Mouse (Mus musculus) activated CD4-positive, CD25-positive, alpha-beta regulatory T cell, adult 4 months (primary cell): Measurements from ENCODE around the gene Chit1. TPM values are rescaled to one million over a fixed set of nuclear protein-coding genes. Genes with fewer than 3 reads are reported as not detected.

Experiments
- ATAC-seq: one replicate; pipeline ENCODE4 v1.8.0; 2017
- polyA plus RNA-seq, 2 experiments: library from polyadenylated mRNA; unstranded; fragments of 100-300 nt; shearing (Covaris generic); gene quantifications; one replicate each; pipeline ENCODE4 v1.2.1; 2017

Gene Chit1
- polyA plus RNA-seq, 2 experiments from 2014 or later, result not detected

GRCm38 (mm10) chr1:134099516-134100235 is 11.4 kb upstream of the Chit1 start:
- peak; percentile 16 for ATAC-seq

- ATAC-seq, result no peak
These were observed 10.6 kb upstream of the Chit1 start for GRCm38 (mm10) chr1:134100401-134100800.

DNA sequence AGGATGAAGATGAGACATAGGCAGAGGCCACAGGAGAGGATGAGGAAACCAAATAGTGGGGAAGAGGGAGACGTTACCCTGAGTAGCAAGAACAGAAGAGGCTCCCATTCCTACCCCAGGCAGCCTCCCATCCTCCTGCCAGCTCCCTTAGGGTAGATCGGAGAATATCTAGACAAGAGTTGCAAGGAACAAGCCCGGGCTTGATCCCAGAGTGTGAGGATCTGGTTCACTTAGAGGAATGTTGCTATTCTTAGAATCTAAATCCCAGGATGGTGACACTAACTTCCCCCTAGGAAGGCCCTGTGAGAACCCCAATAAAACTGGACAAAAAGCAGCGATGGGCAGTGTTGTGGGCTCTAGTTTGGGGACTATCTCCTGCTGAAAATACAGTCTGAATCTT is 10.1 kb upstream of the Chit1 start:
- no peak for ATAC-seq

GRCm38 (mm10) chr1:134101593-134101992 is 9.4 kb upstream of the Chit1 start:
- ATAC-seq, result no peak

DNA sequence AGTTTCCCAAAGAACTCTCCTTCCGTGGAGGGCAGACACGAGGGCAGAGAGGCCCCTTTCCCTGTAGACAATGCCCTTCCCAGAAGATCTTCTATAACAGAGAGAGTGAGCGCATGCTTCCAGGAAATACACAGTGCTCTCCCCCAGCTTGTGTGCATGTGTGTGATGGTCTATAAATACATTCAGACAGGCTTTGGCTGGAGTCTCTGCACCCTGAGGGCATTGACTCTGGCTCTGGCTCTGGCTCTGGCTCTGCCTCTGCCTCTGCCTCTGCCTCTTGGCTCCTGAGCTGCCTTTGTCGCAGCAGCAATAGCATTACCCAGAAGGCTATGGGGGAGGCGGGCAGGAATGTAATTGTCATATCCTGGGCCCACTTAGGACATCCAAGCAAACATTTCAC is 7.2 kb upstream of the Chit1 start:
- no peak for ATAC-seq

DNA sequence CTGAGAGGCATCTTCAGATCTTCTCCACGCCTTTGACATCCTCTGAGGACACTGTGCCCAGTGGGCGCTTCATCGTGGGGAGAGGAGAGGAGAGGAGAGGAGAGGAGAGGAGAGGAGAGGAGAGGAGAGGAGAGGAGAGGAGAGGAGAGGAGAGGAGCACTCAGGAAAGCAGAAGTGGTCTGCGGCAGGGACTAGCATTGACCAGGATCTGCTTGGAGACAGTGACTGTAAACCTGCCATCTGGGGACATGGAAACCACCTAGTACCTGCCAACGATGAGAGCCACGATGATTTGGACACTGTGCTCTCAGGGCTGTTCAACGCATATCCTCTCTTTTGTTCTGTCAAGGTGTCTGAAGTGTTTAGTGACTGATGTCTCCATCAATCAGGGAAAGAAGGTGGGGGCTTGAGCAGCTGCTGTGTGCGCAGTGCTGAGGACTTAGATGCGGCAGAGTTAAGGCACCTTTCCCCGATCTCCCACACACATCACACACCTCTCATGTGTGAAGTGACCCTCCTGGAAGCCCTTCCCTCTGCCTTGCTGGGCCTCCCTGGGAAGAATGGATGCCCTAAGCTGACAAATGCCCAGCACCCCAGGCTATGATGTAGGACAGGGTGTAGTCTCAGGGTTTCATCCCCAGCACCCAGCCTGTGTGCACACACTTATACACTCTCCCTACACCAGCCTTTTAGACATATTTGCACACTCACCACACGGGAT is 5.8 kb upstream of the Chit1 start:
- no peak for ATAC-seq

DNA sequence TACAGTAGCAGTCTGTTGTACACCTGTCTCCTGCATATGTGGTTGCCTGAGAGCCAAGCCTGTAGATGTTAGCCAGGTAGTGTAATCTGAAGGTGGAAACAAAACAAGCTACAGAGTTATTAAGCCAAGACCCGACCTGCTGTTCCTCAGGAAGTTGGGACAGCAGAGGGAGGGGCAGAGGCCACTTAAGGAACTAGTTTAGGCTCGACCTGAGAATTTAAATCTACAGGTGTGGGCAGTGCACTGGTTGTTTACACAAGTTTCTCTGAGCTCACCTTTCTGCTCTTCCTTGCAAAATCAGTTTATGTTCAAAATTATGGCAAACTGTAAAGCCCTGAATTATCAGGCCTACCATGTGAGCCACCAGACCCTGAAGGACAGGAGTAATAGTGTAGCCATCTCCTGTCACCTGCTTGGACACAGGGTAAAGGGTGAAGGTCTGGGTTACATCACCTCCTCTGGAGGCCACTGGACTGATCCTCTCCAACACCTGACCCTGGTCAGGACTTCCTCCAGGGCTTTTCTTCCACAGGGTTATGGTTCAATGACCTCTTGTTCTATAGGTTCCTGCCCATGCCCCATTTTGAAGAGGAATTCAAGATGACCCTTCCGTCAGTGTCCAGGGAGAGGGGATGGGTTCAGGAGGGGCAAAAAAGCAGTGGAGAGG is 5.1 kb upstream of the Chit1 start:
- ATAC-seq, result no peak

DNA sequence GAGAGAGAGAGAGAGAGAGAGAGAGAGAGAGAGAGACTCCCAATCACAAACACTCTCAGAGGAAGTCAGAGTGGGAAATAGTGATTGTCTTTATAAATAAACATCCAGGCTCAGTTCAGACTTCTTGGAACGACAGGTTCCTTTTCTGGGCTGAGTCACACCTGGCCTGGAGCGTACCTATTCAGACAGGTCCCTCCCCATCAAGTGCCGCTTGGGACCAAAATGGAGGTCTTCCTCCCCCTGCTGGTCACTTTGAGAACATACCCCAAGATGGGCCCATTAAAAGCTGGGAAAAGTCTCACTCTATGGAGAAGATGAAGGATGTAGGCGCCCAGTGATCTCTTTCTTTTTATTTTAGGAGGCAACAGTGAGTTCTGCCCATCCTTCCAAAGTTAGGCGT is 4.3 kb upstream of the Chit1 start:
- peak; percentile 83 for ATAC-seq

GRCm38 (mm10) chr1:134107777-134108176 is 3.3 kb upstream of the Chit1 start:
- no peak for ATAC-seq

DNA sequence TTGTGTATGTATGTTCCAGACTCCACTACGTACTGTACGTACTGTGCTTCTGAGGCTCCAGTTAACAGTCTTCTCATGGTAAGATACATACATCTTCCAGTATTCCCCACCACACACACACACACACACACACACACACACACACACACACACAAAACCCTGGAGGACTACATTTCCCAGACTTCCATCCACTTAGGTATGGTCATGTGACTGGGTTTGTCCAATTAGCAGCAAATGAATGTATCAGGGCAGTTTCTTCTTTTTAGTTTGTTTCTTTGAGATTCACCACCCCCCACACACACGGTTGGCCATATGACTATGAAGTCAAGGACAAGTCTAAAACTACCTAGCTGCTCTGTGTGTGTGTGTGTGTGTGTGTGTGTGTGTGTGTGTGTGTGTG is 1.0 kb upstream of the Chit1 start:
- ATAC-seq, result no peak

- ATAC-seq, result no peak
These were observed 593 bp upstream of the Chit1 start for GRCm38 (mm10) chr1:134110449-134110848.

- no peak for ATAC-seq
These were observed 2.5 kb downstream of the Chit1 start for GRCm38 (mm10) chr1:134113560-134113959.

DNA sequence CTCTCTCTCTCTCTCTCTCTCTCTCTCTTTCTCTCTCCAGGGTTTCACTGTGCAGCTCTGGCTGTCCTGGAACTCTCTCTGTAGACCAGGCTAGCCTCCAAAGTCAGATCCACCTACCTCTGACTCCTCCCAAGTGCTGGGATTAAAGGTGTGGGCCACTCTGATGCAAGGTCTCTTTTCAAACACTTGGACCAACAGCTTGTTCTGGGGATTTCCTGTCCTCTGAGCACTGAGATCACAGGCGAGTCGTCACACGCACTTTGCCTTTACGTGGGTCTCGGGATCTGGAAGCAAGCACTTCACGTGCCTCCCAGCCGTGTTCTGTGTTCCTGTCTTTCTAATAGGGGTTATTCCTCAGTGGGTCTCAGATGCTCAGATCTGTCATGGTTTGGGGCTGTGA is 3.0 kb downstream of the Chit1 start:
- no peak for ATAC-seq

- no peak for ATAC-seq
These were observed 3.7 kb downstream of the Chit1 start for GRCm38 (mm10) chr1:134114730-134115129.

GRCm38 (mm10) chr1:134115424-134115823 is 4.4 kb downstream of the Chit1 start:
- no peak for ATAC-seq

GRCm38 (mm10) chr1:134117110-134117509 is 6.1 kb downstream of the Chit1 start:
- no peak for ATAC-seq

DNA sequence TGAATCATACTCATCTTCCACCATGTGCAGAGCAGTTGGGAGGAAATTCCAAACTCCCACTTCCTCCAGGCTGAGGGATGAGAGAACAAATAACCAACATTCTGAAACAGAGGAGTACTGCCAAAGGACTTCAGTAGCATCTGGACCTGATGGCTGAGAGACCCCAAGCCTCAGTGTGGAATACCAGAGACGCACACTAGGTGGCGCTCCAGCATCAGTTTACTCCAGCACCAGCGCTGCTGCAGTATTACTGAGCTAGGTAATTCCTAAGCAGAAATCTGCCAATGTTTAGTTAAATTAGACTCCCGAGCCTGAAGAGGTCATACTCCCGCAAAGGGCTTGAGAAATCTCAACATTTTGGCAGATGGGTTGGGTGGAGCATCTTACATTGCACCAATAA is 9.1 kb downstream of the Chit1 start:
- no peak for ATAC-seq

GRCm38 (mm10) chr1:134122195-134122594 is 11.2 kb downstream of the Chit1 start:
- no peak for ATAC-seq

- ATAC-seq, result no peak
These were observed 22.3 kb downstream of the Chit1 start for GRCm38 (mm10) chr1:134133316-134133715.

- ATAC-seq, result no peak
These were observed 25.3 kb downstream of the Chit1 start for GRCm38 (mm10) chr1:134136351-134136750.

- no peak for ATAC-seq
These were observed 27.4 kb downstream of the Chit1 start for GRCm38 (mm10) chr1:134138424-134138823.

DNA sequence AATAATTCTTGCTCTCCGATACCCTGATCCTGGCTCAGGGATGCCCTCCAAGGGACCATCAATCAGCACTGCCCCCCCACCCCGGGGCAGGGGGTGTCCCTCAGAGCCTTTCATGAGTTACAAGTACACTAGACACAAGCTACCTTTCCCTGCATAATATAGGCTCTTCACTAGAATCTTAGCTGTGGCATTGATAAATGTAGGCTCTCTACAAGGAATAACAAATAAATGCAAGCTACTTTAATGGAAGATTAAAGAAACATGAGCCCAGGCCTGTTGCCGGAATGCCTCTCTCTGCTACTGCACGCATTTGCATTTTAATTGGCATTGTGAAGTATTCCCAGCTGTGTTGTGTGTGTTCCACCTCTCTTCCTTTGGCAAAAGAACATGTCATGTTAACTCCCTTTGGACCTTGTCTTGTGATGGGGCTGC is 31.3 kb downstream of the Chit1 start:
- ATAC-seq, result no peak

DNA sequence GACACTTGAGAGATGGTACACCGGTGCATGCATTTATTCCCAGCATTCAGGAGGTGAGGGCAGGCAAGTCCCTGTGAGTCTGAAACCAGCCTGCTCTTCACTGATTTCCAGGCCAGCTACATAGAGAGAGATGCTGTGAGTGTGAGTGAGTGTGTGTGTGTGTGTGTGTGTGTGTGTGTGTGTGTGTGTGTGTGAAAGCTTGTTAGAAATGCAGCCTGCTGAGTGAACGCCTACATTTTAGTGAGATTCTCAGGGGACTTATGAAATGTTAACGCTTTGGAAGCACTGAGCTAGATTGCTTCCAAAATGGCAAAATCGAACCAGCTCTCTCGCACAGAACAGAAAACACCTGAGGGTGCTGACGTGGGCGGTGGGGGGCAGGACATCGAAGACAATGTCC is 35.0 kb downstream of the Chit1 start:
- ATAC-seq, result no peak

GRCm38 (mm10) chr1:134150076-134150475 is 39.0 kb downstream of the Chit1 start:
- no peak for ATAC-seq
